20 mouse cellular contexts compared by ENCODE assay signal in genomic region chr11:96115416-96115815, GRCm38 (mm10). TPM values are rescaled to one million over a fixed set of nuclear protein-coding genes. Genes with fewer than 3 reads are reported as not detected.
"Had no signal": no experiment of that assay in that cellular context is flagged by ENCODE, and none has a peak within 500 bp of the region (broad histone marks: within the 10 kb centered on the region; RNA-seq: fewer than 3 reads in every experiment).

No protein-coding gene starts in this region.

- H3K27ac ChIP-seq: lung, embryonic 15.5 days; macrophage; midbrain, embryonic 13.5 days; midbrain, embryonic 15.5 days; neural tube, embryonic 12.5 days; stomach, embryonic 15.5 days; stomach, postnatal 0 days had no signal

- H3K27me3 ChIP-seq: lung, embryonic 15.5 days; midbrain, embryonic 15.5 days; stomach, embryonic 15.5 days had no signal

- ATAC-seq: liver, postnatal 0 days; lung, postnatal 0 days; midbrain, embryonic 13.5 days; midbrain, embryonic 15.5 days had no signal

- H3K36me3 ChIP-seq: lung, embryonic 15.5 days; midbrain, embryonic 13.5 days; midbrain, embryonic 15.5 days; neural tube, embryonic 12.5 days; stomach, embryonic 15.5 days had no signal

- H3K9me3 ChIP-seq: lung, embryonic 15.5 days; megakaryocyte, embryonic 14.5 days; midbrain, embryonic 13.5 days; midbrain, embryonic 15.5 days; neural tube, embryonic 12.5 days; stomach, embryonic 15.5 days had no signal

- H3K9ac ChIP-seq: liver, postnatal 0 days; lung, embryonic 15.5 days; midbrain, embryonic 13.5 days; midbrain, embryonic 15.5 days; neural tube, embryonic 12.5 days; stomach, embryonic 15.5 days had no signal

- H3K4me3 ChIP-seq: lung, embryonic 15.5 days; megakaryocyte, embryonic 14.5 days; midbrain, embryonic 13.5 days; midbrain, embryonic 15.5 days; neural tube, embryonic 12.5 days; stomach, embryonic 15.5 days had no signal

- DNase-seq: liver, postnatal 0 days; lung, adult 2 months; lung, postnatal 14 days; lung, postnatal 36 days; thymus, adult 2 months; thymus, postnatal 25 days; thymus, postnatal 4 days had no signal

- H3K4me2 ChIP-seq: lung, embryonic 15.5 days; midbrain, embryonic 11.5 days; midbrain, embryonic 13.5 days; midbrain, embryonic 15.5 days; neural tube, embryonic 12.5 days; stomach, embryonic 15.5 days had no signal

- H3K4me1 ChIP-seq: lung, embryonic 15.5 days; megakaryocyte, embryonic 14.5 days; midbrain, embryonic 13.5 days; midbrain, embryonic 15.5 days; neural tube, embryonic 12.5 days; stomach, embryonic 15.5 days had no signal

RNA-seq across cellular contexts. Expression of gene Calcoco2, which starts 3.7 kb away (rescaled TPM):
- polyA plus RNA-seq: liver, postnatal 0 days; macrophage; midbrain, embryonic 11.5 days; midbrain, embryonic 13.5 days; midbrain, embryonic 15.5 days; midbrain, postnatal 0 days; neural tube, embryonic 12.5 days; neural tube, embryonic 14.5 days; spleen, adult 2 months; stomach, postnatal 0 days; thymus, adult 2 months had no signal

RNA-seq across cellular contexts. Expression of gene Ttll6, which starts 18.2 kb away (rescaled TPM):
- polyA plus RNA-seq: liver, postnatal 0 days; macrophage; midbrain, embryonic 11.5 days; neural tube, embryonic 12.5 days; spleen, adult 2 months had no signal
